Mouse (Mus musculus) small intestine, adult 2 months (tissue): ENCODE measurements at regions not wholly inside any gene's neighbourhood (a gene's known extent, or its start where the extent isn't known, plus 50 kb on each side); places are given as distances from the start of the nearest gene placed in this dataset.

ENCODE experiments used
- H3K27ac ChIP-seq: fragments of 200-500 bp; 2 replicates; pipeline ENCODE4 v1.5.1; 2012; ENCODE audit warnings: low read depth, low read length, control low read depth, inconsistent platforms; ENCODE audit not compliant: insufficient read depth
- H3K27me3 ChIP-seq: fragments of 200-500 bp; 2 replicates; pipeline ENCODE4 v1.6.1; 2012; ENCODE audit warnings: mild to moderate bottlenecking, moderate library complexity, low read length, inconsistent platforms; ENCODE audit not compliant: control insufficient read depth, insufficient read depth
- H3K36me3 ChIP-seq: fragments of 200-500 bp; 2 replicates; pipeline ENCODE4 v1.6.1; 2012; ENCODE audit warnings: mild to moderate bottlenecking, low read length, control low read depth, inconsistent platforms; ENCODE audit not compliant: control insufficient read depth, insufficient read depth
- H3K4me1 ChIP-seq: fragments of 200-500 bp; 2 replicates; pipeline ENCODE4 v1.6.1; 2012; ENCODE audit warnings: low read length, inconsistent platforms, mixed read lengths; ENCODE audit not compliant: control insufficient read depth, insufficient read depth, insufficient read length
- H3K4me3 ChIP-seq: fragments of 200-500 bp; 2 replicates; pipeline ENCODE4 v1.5.1; 2012; ENCODE audit warnings: low read depth, mild to moderate bottlenecking, control low read depth, inconsistent platforms, low read length, moderate library complexity
- CTCF ChIP-seq: fragments of 200-500 bp; IDR thresholded peaks from 2 replicates; pipeline ENCODE4 v1.5.1; 2012; ENCODE audit warnings: low read depth, mild to moderate bottlenecking, control low read depth, inconsistent platforms, low read length, moderate library complexity, mixed read lengths; ENCODE audit not compliant: insufficient replicate concordance, insufficient read length; ENCODE audit errors: extremely low read depth
- POLR2A ChIP-seq: fragments of 200-500 bp; IDR thresholded peaks from 2 replicates; pipeline ENCODE4 v1.6.1; 2012; ENCODE audit warnings: low read depth, mild to moderate bottlenecking, control low read depth, inconsistent platforms, low read length, moderate library complexity
- whole genome bisulfite sequencing: fragments of 180-500 bp; shearing (Covaris S2); methylation state at CpG from one replicate; pipeline ENCODE4 v1.1.7; 2018; 5-methylcytosine and 5-hydroxymethylcytosine counted together

- Histone ChIP-seq H3K4me3 (no peak overlapping the region), H3K27ac (no peak overlapping the region), H3K4me1 (no peaks in the 10 kb centered on the region), H3K27me3 (no peaks in the 10 kb centered on the region), H3K36me3 (no peaks in the 10 kb centered on the region)
- TF ChIP-seq CTCF (no peak), POLR2A (no peak)
- WGBS, result 76% methylated on average over 8 of the region's 8 CpGs
These were observed 107.7 kb downstream of the Far1 start for GRCm38 (mm10) chr7:113621316-113621715.

- H3K4me3 ChIP-seq, result no peak overlapping the region
- H3K27ac ChIP-seq, result no peak overlapping the region
- TF ChIP-seq CTCF (no peak), POLR2A (no peak)
- no peaks in the 10 kb centered on the region for H3K36me3 ChIP-seq
- 58% methylated on average over 13 of the region's 13 CpGs for WGBS
- no peaks in the 10 kb centered on the region for H3K27me3 ChIP-seq
- no peaks in the 10 kb centered on the region for H3K4me1 ChIP-seq
These were observed 108.4 kb downstream of the Far1 start for GRCm38 (mm10) chr7:113621898-113622510.

- Histone ChIP-seq H3K4me1 (no peaks in the 10 kb centered on the region), H3K27me3 (no peaks in the 10 kb centered on the region), H3K36me3 (no peaks in the 10 kb centered on the region), H3K4me3 (no peak overlapping the region), H3K27ac (no peak overlapping the region)
- WGBS, result 56% methylated on average over 4 of the region's 4 CpGs
- TF ChIP-seq POLR2A (no peak), CTCF (no peak)
These were observed 109.7 kb downstream of the Far1 start for GRCm38 (mm10) chr7:113623296-113623695.

- Histone ChIP-seq H3K27ac (no peak overlapping the region), H3K4me1 (no peaks in the 10 kb centered on the region), H3K36me3 (no peaks in the 10 kb centered on the region), H3K27me3 (no peaks in the 10 kb centered on the region), H3K4me3 (no peak overlapping the region)
- TF ChIP-seq POLR2A, result no peak
- 79% methylated on average over 6 of the region's 6 CpGs for WGBS
These were observed 110.3 kb downstream of the Far1 start for GRCm38 (mm10) chr7:113623962-113624361.

GRCm38 (mm10) chr7:113626734-113627133 is 113.1 kb downstream of the Far1 start:
- no peaks in the 10 kb centered on the region for H3K4me1 ChIP-seq
- TF ChIP-seq CTCF (no peak), POLR2A (no peak)
- H3K36me3 ChIP-seq, result no peaks in the 10 kb centered on the region
- H3K27me3 ChIP-seq, result no peaks in the 10 kb centered on the region
- no peak overlapping the region for H3K27ac ChIP-seq
- no peak overlapping the region for H3K4me3 ChIP-seq

GRCm38 (mm10) chr7:113637011-113637600 is 123.5 kb downstream of the Far1 start:
- no peaks in the 10 kb centered on the region for H3K36me3 ChIP-seq
- no peak overlapping the region for H3K4me3 ChIP-seq
- TF ChIP-seq POLR2A (no peak), CTCF (no peak)
- H3K27ac ChIP-seq, result no peak overlapping the region
- no peaks in the 10 kb centered on the region for H3K27me3 ChIP-seq
- WGBS, result 66% methylated on average over 4 of the region's 4 CpGs
- no peaks in the 10 kb centered on the region for H3K4me1 ChIP-seq

GRCm38 (mm10) chr7:113638098-113638497 is 124.5 kb downstream of the Far1 start:
- no peak overlapping the region for H3K4me3 ChIP-seq

More at GRCm38 (mm10) chr7:113638098-113638497, 124.5 kb downstream of the Far1 start:
- Histone ChIP-seq H3K4me1 (no peaks in the 10 kb centered on the region), H3K27me3 (no peaks in the 10 kb centered on the region), H3K27ac (no peak overlapping the region), H3K36me3 (no peaks in the 10 kb centered on the region)
- TF ChIP-seq CTCF (no peak), POLR2A (no peak)
- whole genome bisulfite sequencing, result 75% methylated on average over 6 of the region's 6 CpGs
